Mouse (Mus musculus): ENCODE measurements around the gene Mpc1.

GRCm38 (mm10) chr17:8299524-8299923 lies 16.8 kb downstream of the Mpc1 start:
- no peak for TF ChIP-seq POLR2A (IDR thresholded peaks at IDR 0.05; ENCODE audit: borderline replicate concordance, extremely low read depth, insufficient read depth, insufficient read length, poor library complexity, severe bottlenecking)
- no peak for TF ChIP-seq CTCF (IDR thresholded peaks at IDR 0.05; ENCODE audit: borderline replicate concordance, extremely low read depth, insufficient read depth, insufficient read length)
